Mouse (Mus musculus): ENCODE measurements around the gene 1700067K01Rik. TPM values are rescaled to one million over a fixed set of nuclear protein-coding genes. Genes with fewer than 3 reads are reported as not detected.

1700067K01Rik gene
- polyA plus RNA-seq (2014; fragmentation: Illumina TruSeq; extraction: RNeasy Lipid Tissue Mini Kit (QIAGEN cat#74804); ENCODE audit: low read depth, low replicate concordance) = not detected

DNA sequence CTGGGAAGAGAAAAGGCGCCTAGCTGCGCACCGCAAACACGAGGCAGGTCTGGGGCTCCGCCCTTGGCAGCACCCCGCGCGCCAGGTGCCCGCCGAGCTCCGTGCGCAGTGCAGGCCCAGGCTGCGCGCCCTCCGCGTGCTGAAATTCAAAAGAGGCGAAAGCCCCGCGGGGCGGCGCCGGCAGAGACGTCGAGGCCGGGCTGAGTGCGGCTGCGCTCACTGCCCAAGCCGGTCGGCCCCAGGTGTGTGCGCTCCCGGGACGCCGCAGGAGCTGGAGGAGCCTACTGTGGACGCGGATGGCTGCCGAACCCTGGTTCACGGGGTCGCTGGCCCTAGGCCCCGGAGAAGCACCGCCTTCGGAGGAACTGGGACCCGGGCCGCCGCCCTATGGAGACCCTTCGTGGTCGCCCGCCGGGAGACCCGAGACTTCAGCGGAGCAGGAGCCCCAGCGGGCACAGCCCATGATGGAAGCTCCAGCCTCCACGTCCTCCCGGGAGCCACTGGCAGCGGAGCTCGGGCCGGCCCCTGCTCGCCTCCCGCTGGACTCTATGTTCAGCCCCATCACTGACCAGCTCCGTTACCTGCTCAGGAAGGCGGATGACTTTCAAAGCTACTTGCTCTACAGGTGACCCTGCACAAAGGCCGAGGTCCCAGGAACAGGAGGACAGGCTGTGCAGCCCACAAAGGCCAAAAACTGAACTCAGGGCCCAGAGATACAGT, at the start of gene 1700067K01Rik:
Gene 1700067K01Rik, plus strand, starts transcription at position 222 of the 720 bp plus-strand sequence.

DNA sequence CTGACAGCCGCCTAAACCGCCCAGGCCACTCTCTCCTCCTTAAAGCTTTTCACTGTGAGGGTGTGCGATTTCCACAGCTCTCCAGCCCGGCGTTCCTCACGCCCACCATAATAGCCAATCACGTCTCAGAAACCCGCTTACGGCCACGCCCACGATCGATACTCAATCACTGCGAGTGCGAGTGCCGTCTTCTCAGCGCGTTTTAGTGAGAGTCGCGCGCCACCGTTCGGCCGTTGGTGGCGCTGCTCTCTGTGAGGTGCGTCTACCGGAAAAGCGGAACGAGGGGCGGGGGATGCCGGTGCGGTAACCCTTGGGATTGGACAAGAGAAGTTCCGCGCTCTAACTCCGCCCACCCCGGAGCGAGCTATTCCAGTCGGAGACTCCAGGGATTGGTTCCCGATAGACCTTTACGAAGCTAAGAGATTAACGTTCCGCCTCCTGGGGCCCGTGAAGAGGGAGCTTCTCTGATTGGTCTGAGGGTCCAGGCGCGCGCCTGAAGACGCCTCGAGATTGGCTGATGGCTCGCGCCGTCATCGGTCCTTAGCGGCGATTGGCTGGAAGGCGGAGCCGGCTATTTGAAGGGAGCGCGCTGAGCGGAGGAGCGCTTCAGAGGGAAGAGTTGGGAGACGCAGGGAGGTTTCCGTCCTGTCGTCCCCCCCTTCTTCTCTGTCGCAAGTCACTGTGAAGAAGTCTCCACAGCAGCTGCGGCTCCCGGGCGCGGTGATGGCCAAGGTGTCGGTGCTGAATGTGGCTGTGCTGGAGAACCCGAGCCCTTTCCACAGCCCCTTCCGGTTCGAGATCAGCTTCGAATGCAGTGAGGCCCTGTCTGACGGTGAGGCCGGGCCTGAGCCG, 46.0 kb upstream of the 1700067K01Rik start, which contains the start of the genes Gm10644 and Asf1b:
Gene Gm10644, minus strand, starts transcription at position 100 of the 852 bp plus-strand sequence.
Gene Asf1b, plus strand, starts transcription at position 402 of the 852 bp plus-strand sequence.

GRCm38 (mm10) chr8:83972150-83973120, 28.9 kb upstream of the 1700067K01Rik start, which contains the start of gene Prkaca:
TSS of gene Prkaca (plus strand) at chr8:83972993.

DNA sequence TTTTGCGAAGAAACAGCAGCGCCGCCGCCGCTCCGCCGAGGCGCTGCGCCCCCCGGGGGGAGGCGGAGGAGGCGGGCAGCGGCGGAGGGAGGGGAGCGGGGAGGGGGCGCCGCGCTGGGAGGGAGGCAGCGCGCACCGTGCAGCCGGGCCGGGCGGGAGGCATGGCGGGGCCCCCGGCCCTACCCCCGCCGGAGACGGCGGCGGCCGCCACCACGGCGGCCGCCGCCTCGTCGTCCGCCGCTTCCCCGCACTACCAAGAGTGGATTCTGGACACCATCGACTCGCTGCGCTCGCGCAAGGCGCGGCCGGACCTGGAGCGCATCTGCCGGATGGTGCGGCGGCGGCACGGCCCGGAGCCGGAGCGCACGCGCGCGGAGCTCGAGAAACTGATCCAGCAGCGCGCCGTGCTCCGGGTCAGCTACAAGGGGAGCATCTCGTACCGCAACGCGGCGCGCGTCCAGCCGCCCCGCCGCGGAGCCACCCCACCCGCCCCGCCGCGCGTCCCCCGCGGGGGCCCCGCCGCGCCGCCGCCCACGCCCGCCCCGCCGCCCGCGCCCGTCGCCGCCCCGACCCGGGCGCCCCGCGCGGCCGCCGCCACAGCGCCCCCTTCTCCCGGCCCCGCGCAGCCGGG, 3.7 kb upstream of the 1700067K01Rik start, which contains the start of gene Samd1:
Gene Samd1, plus strand, starts transcription at position 162 of the 631 bp plus-strand sequence.

GRCm38 (mm10) chr8:84011705-84012498, 10.6 kb downstream of the 1700067K01Rik start, which contains the start of gene 2210011C24Rik:
TSS of gene 2210011C24Rik (minus strand) at chr8:84012171.

DNA sequence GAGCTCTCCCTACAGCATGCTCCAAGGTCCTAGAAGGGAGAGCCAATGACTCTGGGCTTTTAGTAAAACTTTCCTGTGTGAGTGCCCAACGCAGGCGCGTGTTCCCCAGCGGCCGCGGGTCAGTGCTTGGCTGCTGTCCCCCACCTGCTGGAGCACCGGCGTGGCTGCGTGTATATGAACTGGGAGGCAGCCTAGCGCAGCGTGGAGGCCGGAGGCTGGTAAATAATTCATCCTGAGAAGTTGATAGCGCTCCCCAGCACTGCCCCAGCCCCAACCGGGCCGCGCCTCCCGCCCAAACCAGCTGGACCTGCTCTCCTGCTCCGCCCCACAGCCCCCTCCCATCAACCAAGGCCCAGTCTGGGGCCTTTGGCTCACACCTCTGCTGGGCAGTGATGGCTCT, 19.8 kb downstream of the 1700067K01Rik start, which contains the start of gene Palm3:
Gene Palm3, plus strand, starts transcription at position 376 of the 400 bp plus-strand sequence.

GRCm38 (mm10) chr8:84042066-84042947, 41.0 kb downstream of the 1700067K01Rik start, which contains the start of gene Il27ra:
TSS of gene Il27ra (minus strand) at chr8:84042589.

GRCm38 (mm10) chr8:84044900-84045299, 43.6 kb downstream of the 1700067K01Rik start, which contains the start of gene Rln3:
TSS of gene Rln3 (minus strand) at chr8:84045000.

Other genes with a start within 250 kb of the 1700067K01Rik start
- gene Adgrl1, start 101.4 kb upstream of the 1700067K01Rik start, polyA plus RNA-seq (2014; fragmentation: Illumina TruSeq; extraction: RNeasy Lipid Tissue Mini Kit (QIAGEN cat#74804); ENCODE audit: low read depth, low replicate concordance) = 0.42 TPM
- gene Gm10644, start 46.3 kb upstream of the 1700067K01Rik start, polyA plus RNA-seq (2014; fragmentation: Illumina TruSeq; extraction: RNeasy Lipid Tissue Mini Kit (QIAGEN cat#74804); ENCODE audit: low read depth, low replicate concordance) = 1.1 TPM
- not detected for gene Asf1b, start 46.0 kb upstream of the 1700067K01Rik start, polyA plus RNA-seq (2014; fragmentation: Illumina TruSeq; extraction: RNeasy Lipid Tissue Mini Kit (QIAGEN cat#74804); ENCODE audit: low read depth, low replicate concordance)
- gene Prkaca, start 28.5 kb upstream of the 1700067K01Rik start, polyA plus RNA-seq (2014; fragmentation: Illumina TruSeq; extraction: RNeasy Lipid Tissue Mini Kit (QIAGEN cat#74804); ENCODE audit: low read depth, low replicate concordance) = 19.2 TPM
- 1.4 TPM for gene Samd1, start 3.8 kb upstream of the 1700067K01Rik start, polyA plus RNA-seq (2014; fragmentation: Illumina TruSeq; extraction: RNeasy Lipid Tissue Mini Kit (QIAGEN cat#74804); ENCODE audit: low read depth, low replicate concordance)
- gene 2210011C24Rik, start 10.7 kb downstream of the 1700067K01Rik start, polyA plus RNA-seq (2014; fragmentation: Illumina TruSeq; extraction: RNeasy Lipid Tissue Mini Kit (QIAGEN cat#74804); ENCODE audit: low read depth, low replicate concordance) = not detected
- gene Palm3, start 20.0 kb downstream of the 1700067K01Rik start, polyA plus RNA-seq (2014; fragmentation: Illumina TruSeq; extraction: RNeasy Lipid Tissue Mini Kit (QIAGEN cat#74804); ENCODE audit: low read depth, low replicate concordance) = not detected
- gene Il27ra, start 41.1 kb downstream of the 1700067K01Rik start, polyA plus RNA-seq (2014; fragmentation: Illumina TruSeq; extraction: RNeasy Lipid Tissue Mini Kit (QIAGEN cat#74804); ENCODE audit: low read depth, low replicate concordance) = 0.32 TPM
- gene Rln3, start 43.5 kb downstream of the 1700067K01Rik start, polyA plus RNA-seq (2014; fragmentation: Illumina TruSeq; extraction: RNeasy Lipid Tissue Mini Kit (QIAGEN cat#74804); ENCODE audit: low read depth, low replicate concordance) = not detected
- 0.24 TPM for gene Gm10643, start 63.6 kb downstream of the 1700067K01Rik start, polyA plus RNA-seq (2014; fragmentation: Illumina TruSeq; extraction: RNeasy Lipid Tissue Mini Kit (QIAGEN cat#74804); ENCODE audit: low read depth, low replicate concordance)
- 0.56 TPM for gene Rfx1, start 65.3 kb downstream of the 1700067K01Rik start, polyA plus RNA-seq (2014; fragmentation: Illumina TruSeq; extraction: RNeasy Lipid Tissue Mini Kit (QIAGEN cat#74804); ENCODE audit: low read depth, low replicate concordance)
- gene Dcaf15, start 103.3 kb downstream of the 1700067K01Rik start, polyA plus RNA-seq (2014; fragmentation: Illumina TruSeq; extraction: RNeasy Lipid Tissue Mini Kit (QIAGEN cat#74804); ENCODE audit: low read depth, low replicate concordance) = 0.48 TPM
- 0.13 TPM for gene Podnl1, start 124.5 kb downstream of the 1700067K01Rik start, polyA plus RNA-seq (2014; fragmentation: Illumina TruSeq; extraction: RNeasy Lipid Tissue Mini Kit (QIAGEN cat#74804); ENCODE audit: low read depth, low replicate concordance)
- gene Cc2d1a, start 146.4 kb downstream of the 1700067K01Rik start, polyA plus RNA-seq (2014; fragmentation: Illumina TruSeq; extraction: RNeasy Lipid Tissue Mini Kit (QIAGEN cat#74804); ENCODE audit: low read depth, low replicate concordance) = 0.79 TPM
- gene 4930432K21Rik, start 146.5 kb downstream of the 1700067K01Rik start, polyA plus RNA-seq (2014; fragmentation: Illumina TruSeq; extraction: RNeasy Lipid Tissue Mini Kit (QIAGEN cat#74804); ENCODE audit: low read depth, low replicate concordance) = not detected
- not detected for gene Nanos3, start 183.7 kb downstream of the 1700067K01Rik start, polyA plus RNA-seq (2014; fragmentation: Illumina TruSeq; extraction: RNeasy Lipid Tissue Mini Kit (QIAGEN cat#74804); ENCODE audit: low read depth, low replicate concordance)
- gene Zswim4, start 235.6 kb downstream of the 1700067K01Rik start, polyA plus RNA-seq (2014; fragmentation: Illumina TruSeq; extraction: RNeasy Lipid Tissue Mini Kit (QIAGEN cat#74804); ENCODE audit: low read depth, low replicate concordance) = 0.13 TPM
- gene D8Ertd738e, start 248.2 kb downstream of the 1700067K01Rik start, polyA plus RNA-seq (2014; fragmentation: Illumina TruSeq; extraction: RNeasy Lipid Tissue Mini Kit (QIAGEN cat#74804); ENCODE audit: low read depth, low replicate concordance) = 11.6 TPM

All from liver, adult 10 weeks (tissue).